Mouse (Mus musculus) spleen, postnatal 36 days (tissue): Measurements from ENCODE around the gene Cxcl13.
"Not testable (repeated sequence)": the region's sequence is repeated elsewhere in the genome, so short reads cannot be mapped to it uniquely, and the experiment has no call there.

Experiments
- DNase-seq, 2 experiments: peaks; one replicate each; pipeline ENCODE4 v3.0.0; 2022; ENCODE audit warnings: low spot score in 2 of 2, mixed read lengths in 1 of 2

Gene Cxcl13

GRCm38 (mm10) chr5:95956651-95957050 lies at the start of gene Cxcl13:
Cxcl13 (plus strand) TSS chr5:95956951.
- no peak for DNase-seq

DNA sequence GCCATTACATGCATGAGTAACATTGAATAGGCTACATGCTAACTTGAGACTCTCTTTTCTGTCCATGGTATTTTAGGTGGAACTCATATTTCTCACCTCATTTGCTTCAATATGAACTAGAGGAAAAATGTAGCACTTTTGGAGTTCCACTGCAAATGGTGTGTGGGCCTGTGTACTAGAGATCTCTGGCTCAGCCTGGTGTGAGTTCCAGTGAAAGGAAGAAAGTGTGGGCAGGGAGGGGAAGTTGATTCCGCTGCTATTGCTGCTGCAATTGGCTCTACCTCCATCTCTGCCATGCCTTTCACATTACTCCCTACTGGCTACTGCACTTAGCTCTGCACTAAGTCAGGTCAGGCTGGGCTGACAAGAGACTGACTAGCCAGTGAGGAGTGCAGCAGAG lies 45.7 kb upstream of the Cxcl13 start:
- DNase-seq, result no peak

DNA sequence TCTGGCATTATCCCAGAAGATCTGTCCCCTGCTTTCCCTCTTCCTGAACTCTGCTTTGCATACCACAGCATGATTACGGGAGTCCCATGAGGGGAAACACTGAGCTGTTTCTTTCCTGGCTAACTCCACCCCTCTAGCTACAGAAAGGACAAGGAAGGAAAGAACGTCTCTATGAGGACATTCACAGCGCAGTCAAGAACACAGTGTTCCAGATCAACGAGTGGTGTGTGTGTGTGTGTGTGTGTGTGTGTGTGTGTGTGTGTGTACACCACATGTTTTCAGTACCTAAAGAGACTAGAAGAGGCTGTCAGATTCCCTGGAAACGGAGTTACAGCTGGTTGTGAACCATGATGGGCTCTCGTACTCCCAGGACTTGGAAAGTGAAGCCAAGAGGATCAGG lies 38.3 kb upstream of the Cxcl13 start:
- DNase-seq, result no peak

- DNase-seq, result no peak
These were observed 32.7 kb upstream of the Cxcl13 start for GRCm38 (mm10) chr5:95924023-95924422.

DNA sequence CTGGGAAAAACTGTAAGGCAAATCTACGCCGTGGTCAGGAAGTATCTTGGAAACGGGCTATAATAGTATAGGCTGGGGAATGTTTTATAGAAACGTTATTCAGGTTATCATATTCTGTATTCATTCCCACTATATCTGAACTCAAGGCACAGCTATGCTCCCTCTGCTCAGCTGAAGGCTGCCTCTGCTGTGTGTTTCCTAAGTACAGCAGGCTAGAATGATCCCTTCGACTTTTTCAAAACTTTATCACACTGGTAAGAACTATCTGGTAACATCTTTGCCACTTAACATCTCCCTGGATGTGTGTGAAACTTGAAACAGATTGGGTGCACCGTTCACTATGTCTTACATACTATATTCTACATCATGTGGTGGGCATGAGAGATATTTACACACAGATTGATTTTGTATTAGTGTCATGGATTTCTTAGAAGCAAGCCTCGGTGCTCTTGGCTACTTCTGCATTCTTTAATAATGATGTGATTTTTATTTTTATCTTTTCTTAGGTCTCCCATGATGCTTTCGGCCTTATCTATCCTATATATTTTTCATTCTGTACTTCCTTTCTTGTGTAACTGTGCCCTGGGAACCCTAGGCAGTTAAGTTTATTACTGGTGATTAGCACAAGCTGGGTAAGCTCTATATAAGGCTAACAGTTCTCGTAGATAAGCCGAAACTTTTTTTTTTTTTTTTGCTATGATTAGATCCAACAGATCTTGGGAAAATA lies 31.4 kb upstream of the Cxcl13 start:
- no peak for DNase-seq

DNA sequence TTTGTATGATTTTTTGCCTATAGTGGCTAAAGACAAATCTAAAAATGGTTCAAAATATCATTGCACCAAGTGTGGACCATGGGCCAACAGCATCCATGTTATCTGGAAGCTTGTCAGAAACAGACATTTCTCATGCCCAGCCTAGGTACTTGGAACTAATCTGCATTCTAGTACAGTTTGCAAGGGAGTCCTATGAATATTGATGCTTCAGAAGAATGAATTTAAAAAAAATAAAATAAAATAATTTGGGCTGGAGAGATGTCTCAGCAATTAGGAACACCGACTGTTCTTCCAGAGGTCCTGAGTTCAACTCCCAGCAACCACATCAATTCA lies 30.9 kb upstream of the Cxcl13 start:
- no peak for DNase-seq

DNA sequence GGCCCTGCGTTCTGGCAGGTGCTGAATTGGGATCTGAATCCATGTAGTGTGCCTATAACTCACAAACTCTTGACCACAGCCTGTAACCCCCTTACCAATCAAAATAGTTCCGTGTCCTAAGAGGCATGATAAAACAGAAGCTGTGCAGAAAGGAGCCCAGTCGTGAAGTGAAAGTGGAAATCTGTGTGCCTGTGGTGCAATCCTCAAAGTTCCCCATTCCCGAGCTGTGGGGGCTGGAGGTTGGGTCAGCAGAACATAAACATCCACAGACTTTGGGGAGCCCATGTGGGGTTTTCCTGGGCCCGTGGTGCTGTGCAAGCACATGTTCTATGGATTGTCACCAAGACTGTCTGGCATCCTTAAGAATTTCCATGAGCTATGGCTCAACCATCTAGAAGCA lies 21.7 kb upstream of the Cxcl13 start:
- DNase-seq, result peak in 1 of 2 experiments; percentile 2

GRCm38 (mm10) chr5:95936068-95936467 lies 20.7 kb upstream of the Cxcl13 start:
- DNase-seq, result no peak

GRCm38 (mm10) chr5:95937129-95937528 lies 19.6 kb upstream of the Cxcl13 start:
- no peak for DNase-seq

DNA sequence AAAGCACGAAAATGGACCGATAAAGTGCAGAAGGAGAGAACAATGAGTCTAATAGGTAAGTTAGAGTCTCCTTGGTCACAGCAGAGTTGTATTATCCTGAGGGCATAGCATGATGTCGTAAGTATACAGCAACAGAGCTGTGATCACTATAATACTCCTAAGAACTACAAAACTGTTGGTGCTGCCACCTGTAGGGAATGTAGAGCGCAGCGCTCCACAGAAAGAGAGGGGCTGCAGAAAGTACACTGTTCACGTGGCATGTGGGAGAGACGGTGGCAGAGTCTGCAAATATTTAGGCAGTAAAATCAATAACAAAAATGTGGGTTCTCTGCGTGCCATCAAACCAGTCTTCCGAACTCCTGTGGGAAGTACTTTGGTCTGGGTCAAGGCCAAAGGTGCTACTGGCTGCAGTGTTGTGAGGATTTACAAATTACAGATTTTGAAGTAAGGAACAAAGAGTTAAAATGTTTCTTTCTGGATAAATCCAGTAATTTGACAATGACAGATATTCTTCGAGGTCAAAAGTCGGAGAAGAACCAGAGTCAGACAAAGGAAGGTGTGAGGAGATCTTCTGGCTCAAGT lies 18.6 kb upstream of the Cxcl13 start:
- DNase-seq, result no peak

- no peak for DNase-seq
These were observed 16.0 kb upstream of the Cxcl13 start for GRCm38 (mm10) chr5:95940682-95941221.

DNA sequence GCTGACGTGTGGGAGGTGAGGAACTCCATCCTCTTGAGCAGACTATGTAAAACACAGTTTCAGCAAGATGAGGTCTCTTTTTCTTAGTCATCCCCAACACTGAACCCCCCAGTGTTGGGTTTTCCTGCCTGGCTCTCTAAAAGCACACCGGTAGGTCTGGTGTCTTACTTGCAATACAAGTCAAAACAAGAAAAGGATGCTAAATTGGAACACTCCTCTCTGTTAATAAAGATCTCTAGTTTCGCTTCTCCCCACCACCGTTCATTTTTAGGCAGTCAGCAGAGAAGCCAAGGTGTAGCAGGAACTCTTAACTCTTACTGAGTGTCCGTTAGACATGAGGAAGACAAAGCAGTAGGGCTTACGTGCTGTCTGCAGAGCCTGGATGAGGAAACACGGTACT lies 15.2 kb upstream of the Cxcl13 start:
- DNase-seq, result no peak

- no peak for DNase-seq
These were observed 11.6 kb upstream of the Cxcl13 start for GRCm38 (mm10) chr5:95945120-95945519.

DNA sequence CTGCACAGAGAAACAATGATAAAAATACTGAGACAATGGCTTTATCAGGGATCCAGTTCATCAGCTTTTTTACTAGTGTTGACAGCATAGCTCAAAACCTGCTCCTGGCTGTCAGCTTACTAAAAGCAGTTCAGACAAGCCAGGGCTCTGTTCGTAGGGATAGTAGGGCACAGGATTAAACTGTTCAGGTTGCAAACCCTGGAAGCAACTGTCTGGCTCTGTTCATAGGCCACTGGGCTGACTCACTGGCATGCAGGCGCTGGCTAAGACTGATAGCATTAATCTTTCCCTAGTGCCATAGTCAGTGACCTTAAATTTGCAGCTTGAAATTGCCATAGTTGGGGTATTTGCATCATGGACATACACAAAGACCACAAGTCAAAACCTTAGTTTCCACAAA lies 10.4 kb upstream of the Cxcl13 start:
- DNase-seq, result no peak

GRCm38 (mm10) chr5:95948641-95949040 lies 8.1 kb upstream of the Cxcl13 start:
- no peak for DNase-seq

- DNase-seq, result peak in 1 of 2 experiments; percentile 5
These were observed 6.6 kb upstream of the Cxcl13 start for GRCm38 (mm10) chr5:95949946-95950701.

DNA sequence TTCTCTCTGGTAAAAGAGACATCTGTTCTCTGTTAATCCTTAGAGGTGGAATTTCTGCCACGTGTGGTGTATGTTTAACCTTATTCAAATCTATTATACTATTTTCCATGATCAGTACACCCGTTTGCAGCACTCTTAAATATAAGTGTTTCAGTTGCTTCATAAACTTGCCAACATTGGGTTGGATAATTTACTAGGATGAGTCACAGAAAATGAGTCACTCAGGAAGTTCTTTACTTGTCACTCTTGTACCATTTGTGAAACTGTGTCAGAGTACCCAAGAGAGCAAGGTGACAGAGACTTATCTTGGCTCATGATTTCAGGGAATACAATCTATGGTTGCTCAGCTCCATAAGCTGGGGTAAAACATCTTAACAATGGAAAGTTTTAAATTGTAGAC lies 8.2 kb downstream of the Cxcl13 start:
- DNase-seq, result no peak

- no peak for DNase-seq
These were observed 9.9 kb downstream of the Cxcl13 start for GRCm38 (mm10) chr5:95966621-95967020.

- DNase-seq, result no peak
These were observed 14.1 kb downstream of the Cxcl13 start for GRCm38 (mm10) chr5:95970845-95971244.

GRCm38 (mm10) chr5:95972208-95972607 lies 15.5 kb downstream of the Cxcl13 start:
- no peak for DNase-seq

DNA sequence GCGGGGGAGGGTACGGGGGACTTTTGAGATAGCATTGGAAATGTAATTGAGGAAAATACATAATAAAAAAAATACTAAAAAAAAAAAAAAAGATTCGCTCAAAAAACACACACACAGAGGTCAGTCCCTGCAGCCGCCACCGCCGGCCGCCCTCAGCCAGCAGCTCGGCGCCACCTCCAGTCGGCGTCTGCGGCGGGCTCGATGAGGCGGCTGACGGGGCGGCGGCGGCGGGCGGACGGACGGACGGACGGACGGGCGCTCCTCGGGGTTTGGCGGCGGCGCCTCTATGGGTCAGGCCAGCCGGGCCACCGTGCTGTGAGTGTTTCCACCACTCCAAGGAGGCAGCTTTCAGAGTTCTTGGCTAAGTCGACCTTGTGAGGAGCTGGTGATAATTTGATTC lies 17.1 kb downstream of the Cxcl13 start:
- not testable (repeated sequence) for DNase-seq

DNA sequence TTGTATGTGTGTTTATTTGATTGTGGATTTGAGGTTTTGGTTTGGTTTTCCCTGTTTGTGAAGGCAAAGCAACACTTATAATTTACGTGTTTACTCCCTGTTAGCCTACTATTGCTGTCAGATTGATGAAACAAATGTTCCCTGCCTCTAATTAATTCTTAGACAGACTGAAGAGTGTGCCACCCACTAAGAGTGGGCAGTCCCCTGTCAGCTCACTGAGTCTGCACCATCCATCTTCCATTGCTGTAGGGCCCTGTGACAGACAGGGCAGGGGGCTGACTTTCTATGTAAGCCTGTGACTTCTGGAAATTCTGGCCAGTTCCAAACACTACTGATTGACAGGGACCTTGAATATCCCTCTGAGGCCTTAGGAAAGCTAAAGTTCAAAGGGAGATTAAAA lies 19.5 kb downstream of the Cxcl13 start:
- DNase-seq, result no peak
